Mouse (Mus musculus) erythroid progenitor cell, adult 5-6 weeks (primary cell): ENCODE measurements around the gene Bpnt1. TPM values are rescaled to one million over a fixed set of nuclear protein-coding genes. Genes with fewer than 3 reads are reported as not detected.
"Not testable (repeated sequence)": the region's sequence is repeated elsewhere in the genome, so short reads cannot be mapped to it uniquely, and the experiment has no call there.

Experiments used
- ATAC-seq: replicated peaks from 2 replicates; pipeline ENCODE4 v1.8.0; 2016; ENCODE audit warnings: moderate number of reproducible peaks, mild to moderate bottlenecking, moderate TSS enrichment, inconsistent platforms; ENCODE audit not compliant: poor library complexity, low FRiP score, severe bottlenecking
- total RNA-seq, 2 experiments: library from RNA; stranded (forward) in 1 of 2; stranded (reverse) in 1 of 2; fragments of 150-400 nt in 1 of 2; fragments of 186-747, 209-891 nt in 1 of 2; gene quantifications; 2 replicates each; pipeline versions ENCODE4 v1.2.3 to v1.2.4; 2015 to 2017; ENCODE audit warnings: low replicate concordance in 2 of 2

The Bpnt1 gene
- total RNA-seq (2015; ENCODE audit: low replicate concordance) = not detected in 2 replicates
- 1.2 and 5.9 TPM in 2 replicates for total RNA-seq (2017; ENCODE audit: low replicate concordance)

- peak; percentile 70 for ATAC-seq
Measured at GRCm38 (mm10) chr1:185331983-185332430, at the start of gene Bpnt1. TSS of gene Bpnt1 (plus strand) at chr1:185332149.

- no peak for ATAC-seq
Measured at GRCm38 (mm10) chr1:185282846-185283245, 49.1 kb upstream of the Bpnt1 start.

- no peak for ATAC-seq
Measured at GRCm38 (mm10) chr1:185283247-185283646, 48.7 kb upstream of the Bpnt1 start.

- ATAC-seq = no peak
Measured at GRCm38 (mm10) chr1:185284740-185285139, 47.2 kb upstream of the Bpnt1 start.

- no peak for ATAC-seq
Measured at GRCm38 (mm10) chr1:185285171-185285570, 46.8 kb upstream of the Bpnt1 start.

GRCm38 (mm10) chr1:185287066-185287465, 44.9 kb upstream of the Bpnt1 start:
- no peak for ATAC-seq

GRCm38 (mm10) chr1:185289231-185289630, 42.7 kb upstream of the Bpnt1 start:
- ATAC-seq = no peak

- ATAC-seq = no peak
Measured at GRCm38 (mm10) chr1:185291336-185291735, 40.6 kb upstream of the Bpnt1 start.

- ATAC-seq = no peak
Measured at GRCm38 (mm10) chr1:185292646-185293360, 39.1 kb upstream of the Bpnt1 start.

GRCm38 (mm10) chr1:185296850-185297249, 35.1 kb upstream of the Bpnt1 start:
- no peak for ATAC-seq

- no peak for ATAC-seq
Measured at GRCm38 (mm10) chr1:185298496-185298895, 33.5 kb upstream of the Bpnt1 start.

GRCm38 (mm10) chr1:185302816-185303215, 29.1 kb upstream of the Bpnt1 start:
- no peak for ATAC-seq

- no peak for ATAC-seq
Measured at GRCm38 (mm10) chr1:185306836-185307235, 25.1 kb upstream of the Bpnt1 start.

- no peak for ATAC-seq
Measured at GRCm38 (mm10) chr1:185307645-185308044, 24.3 kb upstream of the Bpnt1 start.

GRCm38 (mm10) chr1:185308334-185308733, 23.6 kb upstream of the Bpnt1 start:
- ATAC-seq = no peak

GRCm38 (mm10) chr1:185308908-185309307, 23.0 kb upstream of the Bpnt1 start:
- no peak for ATAC-seq

GRCm38 (mm10) chr1:185311949-185312348, 20.0 kb upstream of the Bpnt1 start:
- no peak for ATAC-seq

GRCm38 (mm10) chr1:185314546-185314945, 17.4 kb upstream of the Bpnt1 start:
- no peak for ATAC-seq

GRCm38 (mm10) chr1:185315846-185316568, 15.9 kb upstream of the Bpnt1 start:
- no peak for ATAC-seq

GRCm38 (mm10) chr1:185327754-185328345, 4.1 kb upstream of the Bpnt1 start:
- not testable (repeated sequence) for ATAC-seq
